Comparison of ENCODE assay signal across 7 mouse cellular contexts in the genomic region with DNA sequence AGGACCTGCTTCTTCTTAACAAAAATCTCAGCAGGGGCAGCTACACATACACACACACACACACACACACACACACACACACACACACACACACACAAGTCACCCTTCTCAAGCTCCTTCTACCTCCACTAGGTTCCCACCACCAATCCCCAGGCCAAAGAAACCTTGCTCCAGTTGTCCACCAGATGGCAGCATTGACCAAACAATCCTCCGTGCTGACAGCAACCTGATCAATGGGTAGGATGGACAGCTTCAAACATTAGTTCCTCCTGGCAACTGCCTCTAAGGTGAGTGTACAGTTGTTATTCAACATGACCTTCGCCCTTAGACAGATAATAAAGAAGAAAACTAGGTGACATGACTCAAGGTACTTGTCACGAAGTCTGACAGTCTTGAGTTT. TPM values are rescaled to one million over a fixed set of nuclear protein-coding genes. Genes with fewer than 3 reads are reported as not detected.
DNase-seq lines count a peak whose midpoint lies in the region; ATAC-seq lines count a peak whose summit lies in the region.

No protein-coding gene starts in this region.

- H3K9me3 ChIP-seq in forebrain, embryonic 15.5 days = no peaks in the 10 kb centered on the region
- no peaks in the 10 kb centered on the region for H3K9me3 ChIP-seq in hindbrain, embryonic 12.5 days (replicated peaks)

- peaks cover 16% of the 10 kb centered on the region for H3K4me1 ChIP-seq in forebrain, embryonic 15.5 days
- H3K4me1 ChIP-seq in hindbrain, embryonic 12.5 days = peaks cover 22% of the 10 kb centered on the region

- H3K4me2 ChIP-seq in forebrain, embryonic 15.5 days (replicated peaks) = no peak overlapping the region
- H3K4me2 ChIP-seq in hindbrain, embryonic 12.5 days (replicated peaks) = no peak overlapping the region

- no peak overlapping the region for H3K27ac ChIP-seq in forebrain, embryonic 15.5 days (replicated peaks)
- no peak overlapping the region for H3K27ac ChIP-seq in hindbrain, embryonic 12.5 days

- peak; percentile 89 for DNase-seq in NIH3T3 (ENCODE audit: low read depth)
- DNase-seq in left cerebral cortex, adult 11 months (ENCODE audit: low spot score) = peak; percentile 55
- DNase-seq in mesoderm, embryonic 11.5 days (ENCODE audit: low read depth, low spot score) = peak; percentile 90
- DNase-seq in right cerebral cortex, postnatal 36 days (ENCODE audit: low spot score in 2 of 2) = peak; percentile 42 to 55

- H3K9ac ChIP-seq in forebrain, embryonic 15.5 days (replicated peaks) = no peak overlapping the region
- no peak overlapping the region for H3K9ac ChIP-seq in hindbrain, embryonic 12.5 days

- ATAC-seq in cerebellum, adult (ENCODE audit: insufficient number of reproducible peaks, low FRiP score, low TSS enrichment) = peak; percentile 60
- peak; percentile 29 for ATAC-seq in forebrain, embryonic 15.5 days (replicated peaks)
- ATAC-seq in hindbrain, embryonic 12.5 days (ENCODE audit: low FRiP score) = peak; percentile 14; the same call in 1 of the 2 replicates

- H3K4me3 ChIP-seq in forebrain, embryonic 15.5 days = no peak overlapping the region
- H3K4me3 ChIP-seq in hindbrain, embryonic 12.5 days = no peak overlapping the region

- H3K36me3 ChIP-seq in forebrain, embryonic 15.5 days = no peaks in the 10 kb centered on the region
- no peaks in the 10 kb centered on the region for H3K36me3 ChIP-seq in hindbrain, embryonic 12.5 days

- peaks cover 15% of the 10 kb centered on the region; the same call in 1 of the 2 replicates for H3K27me3 ChIP-seq in forebrain, embryonic 15.5 days
- H3K27me3 ChIP-seq in hindbrain, embryonic 12.5 days = peaks cover 46% of the 10 kb centered on the region

- WGBS in forebrain, embryonic 15.5 days = 20% methylated on average over 3 of the region's 3 CpGs
- WGBS in hindbrain, embryonic 12.5 days = 20% methylated on average over 3 of the region's 3 CpGs

RNA-seq across cellular contexts. Expression of gene C2cd4d, which starts 4.5 kb away (rescaled TPM):
- 1.3 and 1.7 TPM in 2 replicates for polyA plus RNA-seq in forebrain, embryonic 15.5 days (2015; fragmentation: Nextera tagmentation; extraction: Ambion mirVana)
- 2.4 and 2.5 TPM in 2 replicates for polyA plus RNA-seq in hindbrain, embryonic 12.5 days (2016; fragmentation: Nextera tagmentation; extraction: Ambion mirVana)

RNA-seq across cellular contexts. Expression of gene Rorc, which starts 5.8 kb away (rescaled TPM):
- 1.0 and 1.2 TPM in 2 replicates for polyA plus RNA-seq in forebrain, embryonic 15.5 days (2015; fragmentation: Nextera tagmentation; extraction: Ambion mirVana)
- 0.76 and 0.82 TPM in 2 replicates for polyA plus RNA-seq in hindbrain, embryonic 12.5 days (2016; fragmentation: Nextera tagmentation; extraction: Ambion mirVana)

RNA-seq across cellular contexts. Expression of gene Them5, which starts 24.9 kb away (rescaled TPM):
- polyA plus RNA-seq in forebrain, embryonic 15.5 days (2015; fragmentation: Nextera tagmentation; extraction: Ambion mirVana) = 0.78 and 1.1 TPM in 2 replicates
- not detected in 2 replicates for polyA plus RNA-seq in hindbrain, embryonic 12.5 days (2016; fragmentation: Nextera tagmentation; extraction: Ambion mirVana)

RNA-seq across cellular contexts. Expression of gene Lingo4, which starts 31.6 kb away (rescaled TPM):
- polyA plus RNA-seq in forebrain, embryonic 15.5 days (2015; fragmentation: Nextera tagmentation; extraction: Ambion mirVana) = 0.97 and 1.0 TPM in 2 replicates
- polyA plus RNA-seq in hindbrain, embryonic 12.5 days (2016; fragmentation: Nextera tagmentation; extraction: Ambion mirVana) = 0.52 and 0.53 TPM in 2 replicates

RNA-seq across cellular contexts. Expression of gene Tdrkh, which starts 46.3 kb away (rescaled TPM):
- polyA plus RNA-seq in forebrain, embryonic 15.5 days (2015; fragmentation: Nextera tagmentation; extraction: Ambion mirVana) = 65.3 and 65.9 TPM in 2 replicates
- 48.7 and 52.1 TPM in 2 replicates for polyA plus RNA-seq in hindbrain, embryonic 12.5 days (2016; fragmentation: Nextera tagmentation; extraction: Ambion mirVana)
